Mouse (Mus musculus) liver, adult 2 months (tissue): ENCODE measurements around the gene Grifin.

ENCODE experiments used
- CTCF ChIP-seq: fragments of 200-500 bp; IDR thresholded peaks from 2 replicates; pipeline ENCODE4 v1.5.1; 2011; ENCODE audit warnings: low read depth, low read length, control low read depth
- POLR2A ChIP-seq: fragments of 200-500 bp; IDR thresholded peaks from 2 replicates; pipeline ENCODE4 v1.6.1; 2011; ENCODE audit warnings: low read length, control low read depth; ENCODE audit not compliant: insufficient read depth; ENCODE audit errors: extremely low read depth

DNA sequence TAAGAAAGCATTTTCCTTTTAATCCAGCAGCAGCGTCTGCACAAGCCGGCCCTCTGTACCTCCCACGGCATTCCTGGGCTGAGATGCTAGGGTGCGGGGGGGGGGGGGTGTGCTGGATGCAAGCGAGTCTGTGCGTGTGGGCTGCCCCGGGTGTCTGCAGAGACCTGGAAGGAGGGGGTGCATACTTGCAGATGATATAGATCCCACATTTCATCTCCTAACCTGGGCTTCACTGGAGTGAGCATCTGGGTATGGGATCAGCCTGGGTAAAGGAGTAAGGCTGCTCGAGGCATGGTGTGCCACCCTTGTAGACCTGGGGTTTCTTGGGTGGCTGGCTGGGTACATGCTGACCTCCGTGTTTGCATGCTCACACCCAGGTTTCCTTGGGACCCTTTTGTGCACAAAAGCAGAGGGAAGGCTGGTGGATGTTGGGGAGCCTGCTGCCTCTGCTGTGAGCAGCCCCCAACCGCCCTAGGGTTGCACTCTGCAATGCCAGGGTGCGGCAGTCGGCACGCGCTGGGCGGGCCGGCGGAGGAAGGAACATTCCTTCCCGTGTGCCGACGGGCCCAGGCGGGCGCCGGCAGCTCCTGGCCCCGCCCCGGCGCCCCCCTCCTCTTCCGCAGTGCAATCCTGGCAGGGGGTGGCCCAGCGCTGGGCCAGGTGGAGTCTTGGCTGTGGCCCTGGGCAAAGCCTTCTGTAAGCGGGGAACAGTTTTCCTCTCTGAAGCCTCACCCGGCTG, 45.6 kb upstream of the Grifin start:
- no peak for TF ChIP-seq CTCF
- TF ChIP-seq POLR2A: no peak
